Mouse (Mus musculus): ENCODE data around the gene Ajap1. TPM values are rescaled to one million over a fixed set of nuclear protein-coding genes. Genes with fewer than 3 reads are reported as not detected.

The Ajap1 gene
- polyA plus RNA-seq, 1 experiment from 2014 or later = 0.53 TPM

DNA sequence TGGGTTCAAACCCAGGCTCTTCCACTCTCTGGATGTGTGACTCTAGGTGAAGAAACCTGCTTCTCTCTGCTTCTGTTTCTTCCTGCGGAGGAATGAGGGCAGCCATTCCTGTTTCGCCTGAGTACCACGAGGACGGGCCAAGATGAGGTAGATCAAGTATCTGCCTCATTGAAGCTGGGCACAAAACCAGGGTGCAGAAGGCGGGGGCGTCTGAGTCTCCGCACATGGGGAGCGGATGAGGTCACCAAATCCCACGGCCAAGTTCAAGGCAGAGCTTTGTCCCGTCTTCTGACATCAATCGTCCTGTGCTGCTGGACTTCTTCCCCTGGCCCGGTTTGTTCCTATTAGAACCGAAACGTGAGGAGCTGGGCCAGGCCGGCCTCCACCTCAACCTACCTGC, 12.9 kb downstream of the Ajap1 start:
- no peak overlapping the region for H3K9ac ChIP-seq (ENCODE audit: low read length)
- H3K4me1 ChIP-seq (ENCODE audit: control insufficient read depth, insufficient read depth, low read length) = no peaks in the 10 kb centered on the region
- peaks cover 3% of the 10 kb centered on the region for H3K9me3 ChIP-seq (replicated peaks; ENCODE audit: control insufficient read depth, low read length)
- H3K27ac ChIP-seq (ENCODE audit: low read length) = no peak overlapping the region
- ATAC-seq (ENCODE audit: insufficient read depth, low FRiP score) = no peak
- H3K36me3 ChIP-seq (ENCODE audit: control insufficient read depth, insufficient read depth, low read length) = no peaks in the 10 kb centered on the region
- 85% methylated on average over 15 of the region's 15 CpGs for WGBS
- H3K4me2 ChIP-seq (ENCODE audit: low read depth, low read length) = no peak overlapping the region
- H3K4me3 ChIP-seq (replicated peaks; ENCODE audit: low read length) = no peak overlapping the region
- H3K27me3 ChIP-seq (ENCODE audit: control insufficient read depth, insufficient read depth, low read length) = no peaks in the 10 kb centered on the region

GRCm38 (mm10) chr4:153459934-153460333, 22.7 kb downstream of the Ajap1 start:
- Histone ChIP-seq H3K4me1 (ENCODE audit: control insufficient read depth, insufficient read depth, low read length) (no peaks in the 10 kb centered on the region), H3K27ac (ENCODE audit: low read length) (no peak overlapping the region), H3K27me3 (ENCODE audit: control insufficient read depth, insufficient read depth, low read length) (no peaks in the 10 kb centered on the region; the same call in 1 of the 2 replicates), H3K9me3 (replicated peaks; ENCODE audit: control insufficient read depth, low read length) (no peaks in the 10 kb centered on the region), H3K4me3 (replicated peaks; ENCODE audit: low read length) (no peak overlapping the region), H3K36me3 (ENCODE audit: control insufficient read depth, insufficient read depth, low read length) (no peaks in the 10 kb centered on the region), H3K9ac (ENCODE audit: low read length) (no peak overlapping the region), H3K4me2 (ENCODE audit: low read depth, low read length) (no peak overlapping the region)
- ATAC-seq (ENCODE audit: insufficient read depth, low FRiP score) = no peak
- 73% methylated on average over 15 of the region's 15 CpGs for WGBS

DNA sequence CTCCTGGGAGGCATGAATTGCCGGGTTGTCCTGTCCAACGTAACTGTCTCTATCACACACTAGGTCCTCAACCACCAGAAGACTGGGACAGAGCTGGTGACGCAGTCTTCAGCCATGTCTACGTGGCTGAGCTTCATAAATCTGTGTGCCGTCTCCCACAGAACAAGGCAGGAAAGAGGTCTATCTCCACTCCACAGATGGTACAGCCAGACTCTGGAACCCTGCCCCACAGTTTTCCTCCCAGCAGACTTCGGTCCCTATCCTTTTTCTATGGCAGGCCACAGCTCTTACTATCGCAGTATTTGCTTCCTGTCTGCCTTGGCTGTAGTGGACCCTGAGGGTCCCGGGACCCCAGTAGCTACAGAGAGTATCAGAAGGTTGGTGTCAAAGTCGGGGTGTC, 23.1 kb downstream of the Ajap1 start:
- no peak overlapping the region for H3K9ac ChIP-seq (ENCODE audit: low read length)
- WGBS = 83% methylated on average over 9 of the region's 9 CpGs
- no peaks in the 10 kb centered on the region for H3K36me3 ChIP-seq (ENCODE audit: control insufficient read depth, insufficient read depth, low read length)
- no peak for ATAC-seq (ENCODE audit: insufficient read depth, low FRiP score)
- H3K4me3 ChIP-seq (replicated peaks; ENCODE audit: low read length) = no peak overlapping the region
- H3K4me2 ChIP-seq (ENCODE audit: low read depth, low read length) = no peak overlapping the region
- no peak overlapping the region for H3K27ac ChIP-seq (ENCODE audit: low read length)
- no peaks in the 10 kb centered on the region for H3K4me1 ChIP-seq (ENCODE audit: control insufficient read depth, insufficient read depth, low read length)
- H3K27me3 ChIP-seq (ENCODE audit: control insufficient read depth, insufficient read depth, low read length) = no peaks in the 10 kb centered on the region; the same call in 1 of the 2 replicates
- H3K9me3 ChIP-seq (replicated peaks; ENCODE audit: control insufficient read depth, low read length) = no peaks in the 10 kb centered on the region

GRCm38 (mm10) chr4:153458821-153459220, 23.8 kb downstream of the Ajap1 start:
- Histone ChIP-seq H3K27ac (ENCODE audit: low read length) (no peak overlapping the region), H3K4me2 (ENCODE audit: low read depth, low read length) (no peak overlapping the region), H3K9ac (ENCODE audit: low read length) (no peak overlapping the region), H3K36me3 (ENCODE audit: control insufficient read depth, insufficient read depth, low read length) (no peaks in the 10 kb centered on the region), H3K4me1 (ENCODE audit: control insufficient read depth, insufficient read depth, low read length) (no peaks in the 10 kb centered on the region), H3K4me3 (replicated peaks; ENCODE audit: low read length) (no peak overlapping the region), H3K27me3 (ENCODE audit: control insufficient read depth, insufficient read depth, low read length) (no peaks in the 10 kb centered on the region; the same call in 1 of the 2 replicates), H3K9me3 (replicated peaks; ENCODE audit: control insufficient read depth, low read length) (no peaks in the 10 kb centered on the region)
- 86% methylated on average over 15 of the region's 15 CpGs for WGBS
- no peak for ATAC-seq (ENCODE audit: insufficient read depth, low FRiP score)

GRCm38 (mm10) chr4:153453496-153453895, 29.1 kb downstream of the Ajap1 start:
- no peaks in the 10 kb centered on the region for H3K4me1 ChIP-seq (ENCODE audit: control insufficient read depth, insufficient read depth, low read length)
- H3K27me3 ChIP-seq (ENCODE audit: control insufficient read depth, insufficient read depth, low read length) = no peaks in the 10 kb centered on the region
- no peak overlapping the region for H3K9ac ChIP-seq (ENCODE audit: low read length)
- no peaks in the 10 kb centered on the region for H3K36me3 ChIP-seq (ENCODE audit: control insufficient read depth, insufficient read depth, low read length)
- H3K9me3 ChIP-seq (replicated peaks; ENCODE audit: control insufficient read depth, low read length) = no peaks in the 10 kb centered on the region
- H3K4me3 ChIP-seq (replicated peaks; ENCODE audit: low read length) = no peak overlapping the region
- H3K4me2 ChIP-seq (ENCODE audit: low read depth, low read length) = no peak overlapping the region
- H3K27ac ChIP-seq (ENCODE audit: low read length) = no peak overlapping the region
- ATAC-seq (ENCODE audit: insufficient read depth, low FRiP score) = no peak
- 71% methylated on average over 7 of the region's 7 CpGs for WGBS

DNA sequence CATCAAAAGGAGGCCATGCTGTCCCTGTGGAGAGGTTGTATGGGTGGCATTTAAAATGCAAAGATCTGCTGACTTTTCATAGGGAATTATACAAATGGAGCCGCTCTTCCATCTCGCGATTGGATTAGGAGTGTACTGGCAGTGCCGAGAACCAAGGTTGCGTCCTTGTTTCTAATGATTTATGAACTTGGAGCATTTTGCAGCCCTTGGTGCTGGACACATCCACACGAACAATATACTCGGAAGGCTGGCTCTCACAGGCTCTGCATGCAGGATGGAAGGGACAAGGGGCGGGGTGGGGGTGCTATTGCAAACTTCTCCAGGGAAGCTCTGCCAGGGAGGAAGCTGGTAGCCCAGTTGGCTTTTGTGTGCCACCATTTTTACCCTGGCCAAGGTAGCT, 31.1 kb downstream of the Ajap1 start:
- Histone ChIP-seq H3K36me3 (ENCODE audit: control insufficient read depth, insufficient read depth, low read length) (no peaks in the 10 kb centered on the region), H3K4me3 (replicated peaks; ENCODE audit: low read length) (no peak overlapping the region), H3K9ac (ENCODE audit: low read length) (no peak overlapping the region), H3K27ac (ENCODE audit: low read length) (no peak overlapping the region), H3K4me2 (ENCODE audit: low read depth, low read length) (no peak overlapping the region), H3K4me1 (ENCODE audit: control insufficient read depth, insufficient read depth, low read length) (no peaks in the 10 kb centered on the region), H3K9me3 (replicated peaks; ENCODE audit: control insufficient read depth, low read length) (no peaks in the 10 kb centered on the region), H3K27me3 (ENCODE audit: control insufficient read depth, insufficient read depth, low read length) (no peaks in the 10 kb centered on the region)
- ATAC-seq (ENCODE audit: insufficient read depth, low FRiP score) = no peak
- 84% methylated on average over 8 of the region's 8 CpGs for WGBS

DNA sequence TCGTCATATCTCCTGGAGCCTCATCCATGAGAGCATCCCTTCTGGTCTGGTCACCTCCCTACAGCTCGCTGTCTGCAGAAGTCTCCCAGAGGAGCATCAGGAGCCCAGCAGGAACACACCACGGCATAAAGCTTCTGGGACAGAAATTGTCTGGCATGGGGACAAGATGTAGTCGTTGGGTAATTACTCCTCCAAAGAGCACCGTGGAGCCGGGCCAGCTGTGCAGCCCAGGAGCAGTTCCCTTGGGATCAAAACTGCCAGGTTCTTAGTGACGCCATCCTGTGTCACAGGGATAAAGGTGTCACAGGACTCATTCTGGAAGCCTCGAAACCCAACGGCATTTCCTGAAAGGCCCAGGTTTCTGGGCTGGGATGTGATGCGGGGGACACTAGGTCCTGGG, 40.1 kb downstream of the Ajap1 start:
- H3K4me3 ChIP-seq (replicated peaks; ENCODE audit: low read length) = no peak overlapping the region
- H3K36me3 ChIP-seq (ENCODE audit: control insufficient read depth, insufficient read depth, low read length) = no peaks in the 10 kb centered on the region
- no peaks in the 10 kb centered on the region for H3K27me3 ChIP-seq (ENCODE audit: control insufficient read depth, insufficient read depth, low read length)
- WGBS = 73% methylated on average over 10 of the region's 10 CpGs
- no peak for ATAC-seq (ENCODE audit: insufficient read depth, low FRiP score)
- no peak overlapping the region for H3K4me2 ChIP-seq (ENCODE audit: low read depth, low read length)
- no peaks in the 10 kb centered on the region for H3K9me3 ChIP-seq (replicated peaks; ENCODE audit: control insufficient read depth, low read length)
- H3K9ac ChIP-seq (ENCODE audit: low read length) = no peak overlapping the region
- H3K27ac ChIP-seq (ENCODE audit: low read length) = no peak overlapping the region
- no peaks in the 10 kb centered on the region for H3K4me1 ChIP-seq (ENCODE audit: control insufficient read depth, insufficient read depth, low read length)

DNA sequence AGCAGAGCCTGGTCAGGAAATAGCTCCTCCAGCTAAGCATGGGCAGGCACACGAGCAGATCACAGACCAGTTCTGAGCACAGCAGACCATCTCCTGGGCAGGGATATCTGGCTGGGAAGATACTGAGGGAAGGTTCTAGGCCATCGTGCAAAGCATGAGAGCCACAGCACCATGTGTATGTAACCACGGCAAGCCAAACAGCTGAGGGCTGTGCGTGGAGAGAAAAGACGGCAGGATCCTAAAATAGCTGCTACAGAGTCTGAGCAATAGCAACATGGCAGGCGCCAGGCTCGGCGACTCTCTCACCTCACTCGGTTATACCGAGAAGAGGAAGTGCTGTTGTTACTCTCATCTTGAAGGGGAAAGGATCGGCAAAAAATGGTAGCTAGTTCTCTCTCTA, 42.7 kb downstream of the Ajap1 start:
- H3K4me2 ChIP-seq (ENCODE audit: low read depth, low read length) = no peak overlapping the region
- H3K9me3 ChIP-seq (replicated peaks; ENCODE audit: control insufficient read depth, low read length) = no peaks in the 10 kb centered on the region
- H3K27ac ChIP-seq (ENCODE audit: low read length) = no peak overlapping the region
- H3K27me3 ChIP-seq (ENCODE audit: control insufficient read depth, insufficient read depth, low read length) = no peaks in the 10 kb centered on the region
- no peak overlapping the region for H3K9ac ChIP-seq (ENCODE audit: low read length)
- H3K4me3 ChIP-seq (replicated peaks; ENCODE audit: low read length) = no peak overlapping the region
- no peaks in the 10 kb centered on the region for H3K36me3 ChIP-seq (ENCODE audit: control insufficient read depth, insufficient read depth, low read length)
- no peak for ATAC-seq (ENCODE audit: insufficient read depth, low FRiP score)
- 71% methylated on average over 11 of the region's 11 CpGs for WGBS
- H3K4me1 ChIP-seq (ENCODE audit: control insufficient read depth, insufficient read depth, low read length) = no peaks in the 10 kb centered on the region

DNA sequence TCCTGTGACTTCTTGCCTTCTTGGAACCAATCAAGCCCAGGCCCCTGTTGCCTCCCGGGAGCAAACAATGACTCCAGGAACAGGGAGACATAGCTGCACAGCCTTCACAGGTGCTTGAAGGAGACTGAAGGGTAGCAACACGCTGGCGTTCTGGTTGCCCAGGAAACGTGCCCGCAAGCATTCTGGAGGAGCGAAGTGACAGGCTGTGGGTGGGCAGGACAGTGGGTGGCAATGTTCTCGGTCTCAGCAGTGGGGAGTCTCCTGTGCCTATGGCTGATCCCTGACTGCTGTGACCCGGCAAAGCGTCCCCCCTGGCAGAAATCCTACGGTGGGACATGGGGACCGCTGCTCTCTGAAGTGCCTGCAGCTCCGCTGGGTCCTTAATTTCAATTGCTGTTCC, 43.6 kb downstream of the Ajap1 start:
- no peaks in the 10 kb centered on the region for H3K36me3 ChIP-seq (ENCODE audit: control insufficient read depth, insufficient read depth, low read length)
- H3K27me3 ChIP-seq (ENCODE audit: control insufficient read depth, insufficient read depth, low read length) = no peaks in the 10 kb centered on the region
- H3K9ac ChIP-seq (ENCODE audit: low read length) = no peak overlapping the region
- WGBS = 75% methylated on average over 12 of the region's 12 CpGs
- no peak overlapping the region for H3K4me3 ChIP-seq (replicated peaks; ENCODE audit: low read length)
- ATAC-seq (ENCODE audit: insufficient read depth, low FRiP score) = no peak
- no peaks in the 10 kb centered on the region for H3K9me3 ChIP-seq (replicated peaks; ENCODE audit: control insufficient read depth, low read length)
- H3K27ac ChIP-seq (ENCODE audit: low read length) = no peak overlapping the region
- H3K4me1 ChIP-seq (ENCODE audit: control insufficient read depth, insufficient read depth, low read length) = no peaks in the 10 kb centered on the region
- H3K4me2 ChIP-seq (ENCODE audit: low read depth, low read length) = no peak overlapping the region

- Histone ChIP-seq H3K9me3 (replicated peaks; ENCODE audit: control insufficient read depth, low read length) (no peaks in the 10 kb centered on the region), H3K9ac (ENCODE audit: low read length) (no peak overlapping the region), H3K36me3 (ENCODE audit: control insufficient read depth, insufficient read depth, low read length) (no peaks in the 10 kb centered on the region), H3K27me3 (ENCODE audit: control insufficient read depth, insufficient read depth, low read length) (no peaks in the 10 kb centered on the region), H3K27ac (ENCODE audit: low read length) (no peak overlapping the region), H3K4me3 (replicated peaks; ENCODE audit: low read length) (no peak overlapping the region), H3K4me2 (ENCODE audit: low read depth, low read length) (no peak overlapping the region), H3K4me1 (ENCODE audit: control insufficient read depth, insufficient read depth, low read length) (no peaks in the 10 kb centered on the region)
- no peak for ATAC-seq (ENCODE audit: insufficient read depth, low FRiP score)
- 77% methylated on average over 9 of the region's 9 CpGs for WGBS
Observed at GRCm38 (mm10) chr4:153437196-153437595, 45.4 kb downstream of the Ajap1 start.
